Mouse (Mus musculus): ENCODE data around the gene Gm9887. TPM values are rescaled to one million over a fixed set of nuclear protein-coding genes. Genes with fewer than 3 reads are reported as not detected.
"Not testable (repeated sequence)": the region's sequence is repeated elsewhere in the genome, so short reads cannot be mapped to it uniquely, and the experiment has no call there.

Gene Gm9887
- polyA plus RNA-seq (2017; shearing (Covaris generic)), result not detected

- ATAC-seq, result peak; percentile 76
These were observed at the start of gene Gm9887, which contains the start of gene Arf6 for GRCm38 (mm10) chr12:69371854-69372671. Gene Gm9887 (minus strand): TSS chr12:69372458. Gene Arf6 (plus strand): TSS chr12:69372150.

GRCm38 (mm10) chr12:69420716-69421115 lies 48.5 kb upstream of the Gm9887 start:
- no peak for ATAC-seq

GRCm38 (mm10) chr12:69419606-69420005 lies 47.3 kb upstream of the Gm9887 start:
- ATAC-seq, result no peak

- no peak for ATAC-seq
These were observed 46.9 kb upstream of the Gm9887 start for GRCm38 (mm10) chr12:69419017-69419605.

- ATAC-seq, result no peak
These were observed 46.3 kb upstream of the Gm9887 start for GRCm38 (mm10) chr12:69418606-69419005.

- no peak for ATAC-seq
These were observed 45.5 kb upstream of the Gm9887 start for GRCm38 (mm10) chr12:69417701-69418291.

- ATAC-seq, result peak; percentile 51
These were observed 44.5 kb upstream of the Gm9887 start for GRCm38 (mm10) chr12:69416793-69417192.

GRCm38 (mm10) chr12:69414826-69415572 lies 42.7 kb upstream of the Gm9887 start:
- ATAC-seq, result no peak

GRCm38 (mm10) chr12:69413303-69413702 lies 41.0 kb upstream of the Gm9887 start:
- peak; percentile 47 for ATAC-seq

- ATAC-seq, result peak; percentile 60
These were observed 39.7 kb upstream of the Gm9887 start for GRCm38 (mm10) chr12:69411936-69412335.

GRCm38 (mm10) chr12:69410767-69411166 lies 38.5 kb upstream of the Gm9887 start:
- no peak for ATAC-seq

GRCm38 (mm10) chr12:69402594-69403167 lies 30.4 kb upstream of the Gm9887 start:
- peak; percentile 50 for ATAC-seq

GRCm38 (mm10) chr12:69402100-69402499 lies 29.8 kb upstream of the Gm9887 start:
- no peak for ATAC-seq

- ATAC-seq, result peak; percentile 33
These were observed 28.6 kb upstream of the Gm9887 start for GRCm38 (mm10) chr12:69400871-69401286.

GRCm38 (mm10) chr12:69400367-69400766 lies 28.1 kb upstream of the Gm9887 start:
- peak; percentile 42 for ATAC-seq

- no peak for ATAC-seq
These were observed 22.2 kb upstream of the Gm9887 start for GRCm38 (mm10) chr12:69394456-69394855.

- ATAC-seq, result no peak
These were observed 20.8 kb upstream of the Gm9887 start for GRCm38 (mm10) chr12:69393076-69393475.

- ATAC-seq, result no peak
These were observed 17.9 kb upstream of the Gm9887 start for GRCm38 (mm10) chr12:69390000-69390698.

- ATAC-seq, result no peak
These were observed 17.1 kb upstream of the Gm9887 start for GRCm38 (mm10) chr12:69389273-69389938.

GRCm38 (mm10) chr12:69388321-69388869 lies 16.1 kb upstream of the Gm9887 start:
- no peak for ATAC-seq

GRCm38 (mm10) chr12:69386281-69386732 lies 14.0 kb upstream of the Gm9887 start:
- not testable (repeated sequence) for ATAC-seq

All from activated CD4-positive, CD25-positive, alpha-beta regulatory T cell, adult 4 months (primary cell).